Mouse (Mus musculus) kidney, adult 2 months (tissue): ENCODE results near the gene Cdh5.

ENCODE experiments used
- CTCF ChIP-seq: fragments of 200-500 bp; conservative IDR thresholded peaks from 2 replicates; pipeline ENCODE4 v1.5.1; 2011; ENCODE audit warnings: low read depth, mild to moderate bottlenecking, control low read depth, low read length, moderate library complexity, mixed read lengths; ENCODE audit not compliant: insufficient read depth, insufficient read length
- POLR2A ChIP-seq: fragments of 200-500 bp; IDR thresholded peaks from one replicate; pipeline ENCODE4 v1.6.1; 2011; ENCODE audit warnings: low read depth, low read length, control low read depth

DNA sequence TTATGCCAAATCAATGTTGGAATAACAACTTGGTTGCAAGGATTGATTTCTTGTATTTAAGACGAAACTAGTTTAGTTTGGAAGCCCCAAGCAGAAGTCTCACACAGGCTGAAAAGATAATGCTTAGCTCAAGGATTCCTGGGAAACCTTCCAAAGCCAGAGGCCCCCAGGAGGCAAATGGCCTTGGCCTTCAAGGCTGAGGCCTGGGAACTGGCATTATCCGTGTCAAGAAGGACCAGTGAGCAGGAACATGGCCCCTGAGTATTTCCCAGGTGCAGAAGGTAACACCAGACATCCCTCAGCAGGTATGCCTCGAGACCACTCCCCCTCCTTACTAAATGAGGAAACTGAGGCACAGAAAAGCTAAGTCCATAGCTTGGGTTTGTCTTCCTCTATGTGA lies 12.5 kb upstream of the Cdh5 start:
- TF ChIP-seq POLR2A (no peak), CTCF (no peak)
